Mouse (Mus musculus): Measurements from ENCODE around the gene Zfp976.
"Not testable (repeated sequence)": the region's sequence is repeated elsewhere in the genome, so short reads cannot be mapped to it uniquely, and the experiment has no call there.

The Zfp976 gene

DNA sequence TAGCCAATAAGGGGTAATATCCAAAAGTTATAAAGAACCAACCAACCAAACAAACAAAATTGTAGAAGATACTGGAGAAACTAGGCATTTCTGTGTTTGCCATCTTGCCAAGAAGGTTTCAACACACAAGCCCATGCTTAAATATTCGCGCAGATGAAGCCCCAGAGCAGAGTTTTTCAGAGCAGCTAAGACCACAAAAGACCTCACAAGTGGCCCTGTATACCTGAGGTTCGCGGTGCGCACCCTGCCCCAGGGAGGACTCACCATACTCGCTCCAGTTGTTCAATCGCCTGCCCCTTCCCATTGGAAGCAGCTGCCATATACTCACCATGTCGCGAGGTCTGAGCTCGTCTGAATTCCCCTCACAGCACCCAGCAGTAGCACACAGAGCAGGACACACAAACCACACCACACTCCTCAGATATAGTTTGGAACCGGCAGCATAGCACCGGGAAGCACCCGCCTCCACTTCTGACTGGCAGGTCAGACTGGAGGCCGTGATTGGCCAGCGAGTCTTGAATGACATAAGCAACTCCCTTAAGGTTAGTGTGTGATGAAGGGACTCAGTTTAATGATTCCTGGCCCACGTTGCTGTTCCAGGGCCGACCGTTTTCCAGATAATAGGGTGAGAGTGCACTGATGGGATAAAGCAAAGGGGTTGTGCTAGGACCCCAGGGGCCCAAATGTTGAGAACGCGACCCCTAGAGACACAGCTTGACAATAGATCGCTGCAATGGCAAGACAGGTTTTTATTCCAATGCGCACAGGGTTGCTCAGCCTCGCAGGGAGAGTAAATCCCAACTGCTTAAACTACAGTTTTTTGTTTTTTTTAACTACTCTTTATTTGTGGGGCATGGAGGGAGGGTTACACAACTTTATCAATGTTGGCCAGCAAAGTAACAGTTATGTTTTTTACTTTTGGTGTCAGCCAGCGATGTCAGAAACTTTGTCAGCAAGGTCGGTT lies at the start of gene Zfp976:
Zfp976 (minus strand) TSS at position 437 of the 964 bp plus-strand sequence.
- DNase-seq (ENCODE audit: low read depth, low spot score), result peak; percentile 74

DNA sequence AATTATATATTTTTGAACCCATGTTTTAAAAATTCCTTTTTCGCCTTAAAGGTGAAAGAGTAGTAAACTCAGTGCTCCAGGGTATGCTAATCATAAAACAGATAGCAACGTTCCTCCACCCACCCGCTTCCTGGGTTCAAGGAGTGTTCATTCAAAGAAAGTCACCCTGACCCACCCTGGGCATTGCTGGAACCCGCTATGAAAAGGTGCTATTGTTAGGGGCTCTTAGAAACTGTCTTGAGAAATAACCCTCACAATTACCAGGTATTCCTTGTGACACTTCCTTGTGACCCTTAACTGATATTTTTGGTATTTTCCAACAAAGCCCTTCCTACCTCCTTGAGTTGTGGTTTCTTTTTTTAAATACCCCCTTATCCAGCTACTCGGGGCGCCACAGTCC lies 37.7 kb upstream of the Zfp976 start:
- not testable (repeated sequence) for DNase-seq (ENCODE audit: low read depth, low spot score)

DNA sequence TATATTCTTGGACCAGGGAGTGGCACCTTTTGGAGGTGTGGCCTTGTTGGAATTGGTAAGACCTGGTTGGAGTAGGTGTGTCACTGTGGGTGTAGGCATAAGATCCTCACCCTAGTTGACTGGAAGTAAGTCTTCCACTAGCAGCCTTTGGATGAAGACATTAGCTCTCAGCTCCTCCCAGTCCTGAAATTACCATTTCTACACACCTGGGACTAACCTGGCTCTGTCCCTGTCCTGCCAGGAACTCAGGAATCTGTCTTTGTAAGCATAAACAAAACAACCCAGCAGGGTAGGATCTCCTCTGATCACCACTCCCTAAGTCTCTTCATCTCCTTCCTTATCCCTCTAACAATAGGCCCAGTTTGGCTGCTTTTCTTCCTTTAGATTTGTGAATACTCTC lies 37.3 kb upstream of the Zfp976 start:
- not testable (repeated sequence) for DNase-seq (ENCODE audit: low read depth, low spot score)

DNA sequence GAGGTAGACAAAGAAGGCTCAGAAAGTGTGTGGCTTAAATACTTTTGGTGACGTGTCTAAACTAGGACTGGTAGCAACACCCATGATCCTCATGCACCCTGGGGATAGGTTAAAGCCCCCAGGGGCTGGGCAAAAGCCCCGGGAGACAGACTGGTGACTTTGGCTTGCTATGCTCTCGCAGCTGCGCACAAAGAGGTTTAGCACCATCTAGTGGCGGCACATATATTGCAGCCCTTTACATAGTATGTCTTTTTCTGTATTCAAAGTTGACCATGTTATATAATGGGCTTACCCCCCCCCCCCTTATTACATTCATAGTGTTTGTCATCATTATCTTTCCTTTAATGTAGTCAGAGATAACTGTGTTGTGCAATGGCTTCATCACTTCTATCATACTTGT lies 17.8 kb upstream of the Zfp976 start:
- not testable (repeated sequence) for DNase-seq (ENCODE audit: low read depth, low spot score)

DNA sequence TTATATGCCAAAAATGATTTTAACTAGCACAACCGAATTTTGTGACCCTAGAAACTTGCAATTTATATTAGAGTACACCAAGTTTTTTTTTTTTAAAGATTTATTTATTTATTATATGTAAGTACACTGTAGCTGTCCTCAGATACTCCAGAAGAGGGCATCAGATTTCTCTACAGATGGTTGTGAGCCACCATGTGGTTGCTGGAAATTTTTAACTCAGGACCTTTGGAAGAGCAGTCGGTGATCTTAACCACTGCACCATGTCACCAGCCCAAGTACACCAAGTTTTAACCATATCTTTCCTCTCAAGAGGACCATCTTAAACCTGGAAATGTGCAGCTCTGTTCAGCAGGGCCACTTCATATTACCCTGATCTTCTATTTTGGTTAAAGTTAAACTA lies 12.8 kb upstream of the Zfp976 start:
- DNase-seq (ENCODE audit: low read depth, low spot score), result not testable (repeated sequence)

- not testable (repeated sequence) for DNase-seq (ENCODE audit: low read depth, low spot score)
Measured at GRCm38 (mm10) chr7:42643120-42643620, 782 bp upstream of the Zfp976 start.

- DNase-seq (ENCODE audit: low read depth, low spot score), result not testable (repeated sequence)
Measured at GRCm38 (mm10) chr7:42631031-42631430, 11.4 kb downstream of the Zfp976 start.

DNA sequence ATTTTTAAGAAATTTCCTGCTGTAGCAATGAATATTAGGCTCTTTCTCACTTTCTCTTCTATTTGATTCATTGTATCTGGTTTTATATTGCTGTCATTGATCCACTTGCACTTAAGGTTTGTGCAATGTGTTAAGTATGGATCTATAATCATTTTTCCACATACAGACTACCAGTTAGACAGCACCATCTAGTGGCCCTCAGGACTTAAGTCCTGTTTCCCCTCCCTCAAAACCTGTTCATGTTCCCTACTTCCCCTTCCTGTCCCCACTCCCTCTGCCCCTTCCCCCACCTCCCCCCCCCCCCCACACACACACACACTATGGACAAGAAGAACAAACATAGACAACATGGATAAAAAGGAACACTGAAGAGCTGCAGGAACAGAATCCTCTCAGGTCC lies 46.7 kb downstream of the Zfp976 start:
- not testable (repeated sequence) for DNase-seq (ENCODE audit: low read depth, low spot score)

- DNase-seq (ENCODE audit: low read depth, low spot score), result not testable (repeated sequence)
Measured at GRCm38 (mm10) chr7:42592413-42592812, 50.0 kb downstream of the Zfp976 start, which contains the start of gene Zfp977. Gene Zfp977 (minus strand): TSS chr7:42592547.

- not testable (repeated sequence) for DNase-seq (ENCODE audit: low read depth, low spot score)
Measured at GRCm38 (mm10) chr7:42591311-42591710, 51.1 kb downstream of the Zfp976 start.

DNA sequence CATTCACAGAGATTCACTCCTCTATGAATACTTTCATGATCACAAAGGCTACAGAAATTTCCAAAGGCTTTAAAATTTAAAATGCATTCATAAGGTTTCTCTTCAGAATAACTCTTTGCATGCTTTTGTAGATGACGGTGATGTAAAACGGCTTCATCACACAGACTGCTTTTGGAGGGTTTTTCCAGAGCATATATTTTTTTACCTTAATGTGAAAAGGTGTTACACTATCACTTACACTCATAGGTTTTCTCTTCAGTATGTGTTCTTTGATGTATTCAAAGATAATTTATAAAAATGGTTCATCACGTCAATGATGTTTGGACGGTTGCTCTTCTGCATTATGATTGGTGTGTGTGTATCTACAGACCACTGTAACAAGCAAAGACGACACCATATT lies 63.9 kb downstream of the Zfp976 start, which contains the start of gene Gm21028:
Gm21028 (minus strand) TSS at position 101 of the 400 bp plus-strand sequence.
- no peak for DNase-seq (ENCODE audit: low read depth, low spot score)
